Mouse (Mus musculus) T-cell, adult 2 months (primary cell): Measurements from ENCODE around the gene Dhx9.
A peak's percentile ranks its signal among the peaks of the same experiment; 100 is the strongest.
"Not testable (repeated sequence)": the region's sequence is repeated elsewhere in the genome, so short reads cannot be mapped to it uniquely, and the experiment has no call there.

Experiments used
- DNase-seq: peaks from one replicate; pipeline ENCODE4 v3.0.0; 2022; ENCODE audit warnings: low spot score

Gene Dhx9

DNA sequence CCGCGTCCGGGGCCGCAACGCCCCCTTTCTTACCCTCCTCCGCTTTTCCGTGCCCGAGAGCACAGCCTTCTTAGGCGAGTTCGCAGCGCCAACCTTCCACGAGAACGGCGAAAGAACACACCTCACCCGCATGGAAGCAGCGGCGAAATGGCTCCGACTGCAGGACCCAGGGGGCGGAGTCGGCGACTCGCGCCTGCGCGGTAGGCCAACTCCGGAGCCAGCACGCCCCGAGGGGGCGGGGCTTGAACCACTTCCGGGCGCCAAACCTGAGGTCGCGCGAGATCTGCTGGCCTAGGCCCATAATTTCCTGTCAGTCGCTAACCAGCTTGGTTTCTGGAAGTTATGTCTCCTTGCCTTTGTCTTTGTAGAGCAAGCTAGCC lies at the start of gene Dhx9:
TSS of gene Dhx9 (minus strand) at position 161 of the 380 bp plus-strand sequence.
- peak; percentile 99 for DNase-seq

DNA sequence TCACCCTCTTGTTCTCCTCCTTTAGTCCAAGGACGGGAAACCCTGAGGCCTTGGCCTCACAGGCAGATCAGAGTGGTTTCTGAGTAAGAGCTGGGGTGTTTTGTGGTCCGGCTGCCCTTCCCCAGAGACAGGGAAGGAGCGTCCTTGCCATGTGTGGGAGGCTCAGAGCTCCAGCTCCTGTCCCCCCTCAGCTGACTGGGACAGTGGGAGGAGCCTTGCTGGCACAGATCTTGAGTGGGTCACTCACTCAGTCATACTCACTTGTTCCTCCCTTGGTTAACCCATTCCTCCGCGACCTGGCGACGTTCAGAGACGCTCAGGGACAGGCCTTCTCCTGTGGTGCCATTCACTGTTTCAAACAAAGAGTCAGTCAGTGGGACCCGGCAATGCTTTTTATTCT lies 48.2 kb upstream of the Dhx9 start:
- DNase-seq = no peak

DNA sequence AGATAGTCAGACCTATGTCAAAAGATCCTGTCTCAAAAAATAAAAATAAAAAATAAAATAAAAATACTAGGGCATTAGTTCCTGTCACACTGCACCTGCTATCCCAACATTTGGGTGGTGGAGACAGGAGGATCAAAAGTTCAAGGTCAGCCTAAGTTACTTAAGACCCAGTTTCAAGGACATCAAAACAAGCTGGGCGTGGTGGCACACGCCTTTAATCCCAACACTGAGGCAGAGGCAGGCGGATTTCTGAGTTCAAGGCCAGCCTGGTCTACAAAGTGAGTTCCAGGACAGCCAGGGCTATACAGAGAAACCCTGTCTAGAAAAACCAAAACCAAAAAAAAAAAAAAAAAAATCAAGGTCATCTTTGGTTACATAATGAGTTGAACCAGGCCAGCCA lies 45.4 kb upstream of the Dhx9 start:
- DNase-seq = not testable (repeated sequence)

DNA sequence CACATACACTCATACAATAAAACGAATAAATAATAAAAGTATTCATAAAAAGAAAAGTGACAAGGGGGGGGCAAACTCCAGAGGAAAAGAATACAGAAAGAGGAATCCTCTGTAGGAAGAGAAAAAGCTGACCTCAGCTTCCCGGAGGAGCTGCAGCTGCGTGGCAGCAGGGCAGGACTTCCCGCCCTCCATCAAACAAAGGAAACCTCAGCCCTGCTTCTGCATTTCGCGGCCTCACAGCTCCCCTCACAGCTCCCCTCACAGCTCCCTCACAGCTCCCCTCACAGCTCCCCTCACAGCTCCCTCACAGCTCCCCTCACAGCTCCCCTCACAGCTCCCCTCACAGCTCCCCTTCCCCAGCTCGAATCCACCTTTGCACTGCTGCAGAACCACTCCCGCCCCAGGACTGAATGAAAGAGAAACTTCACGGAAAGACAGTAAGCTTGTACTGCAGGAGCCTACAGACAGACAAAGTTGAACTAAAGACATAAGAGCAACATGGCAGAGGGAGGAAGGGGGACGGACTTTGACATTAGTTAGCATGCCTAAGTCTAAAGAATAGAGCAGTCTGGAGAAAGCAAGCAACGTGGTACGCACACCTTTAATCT lies 44.9 kb upstream of the Dhx9 start:
- DNase-seq = peak; percentile 20

DNA sequence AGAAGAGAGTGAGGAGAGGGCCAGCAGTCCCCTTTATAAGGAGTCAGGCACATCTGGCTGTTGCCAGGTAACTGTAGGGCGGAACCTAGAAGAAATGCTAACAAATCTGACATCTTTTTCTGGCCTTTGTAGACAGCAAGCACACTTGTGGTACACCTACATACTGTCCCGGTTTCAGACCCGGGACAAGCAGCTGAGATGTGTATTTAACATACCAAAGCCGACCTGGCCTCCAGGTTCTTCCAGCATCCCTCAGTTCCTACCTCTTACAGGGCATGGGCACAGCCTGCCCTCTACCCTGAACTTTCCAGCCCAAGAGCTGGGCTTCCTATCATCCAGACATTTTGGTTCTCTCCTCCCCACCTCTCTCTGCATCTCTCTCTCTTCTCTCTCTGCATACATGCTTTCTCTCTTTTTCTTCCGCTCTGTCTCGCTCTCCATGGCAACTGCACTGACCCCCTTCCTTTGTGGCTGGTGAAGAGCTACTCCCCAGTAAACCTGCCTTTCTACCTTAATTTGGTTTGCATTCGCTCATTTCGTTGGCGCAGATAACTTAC lies 44.3 kb upstream of the Dhx9 start:
- DNase-seq = peak; percentile 12

DNA sequence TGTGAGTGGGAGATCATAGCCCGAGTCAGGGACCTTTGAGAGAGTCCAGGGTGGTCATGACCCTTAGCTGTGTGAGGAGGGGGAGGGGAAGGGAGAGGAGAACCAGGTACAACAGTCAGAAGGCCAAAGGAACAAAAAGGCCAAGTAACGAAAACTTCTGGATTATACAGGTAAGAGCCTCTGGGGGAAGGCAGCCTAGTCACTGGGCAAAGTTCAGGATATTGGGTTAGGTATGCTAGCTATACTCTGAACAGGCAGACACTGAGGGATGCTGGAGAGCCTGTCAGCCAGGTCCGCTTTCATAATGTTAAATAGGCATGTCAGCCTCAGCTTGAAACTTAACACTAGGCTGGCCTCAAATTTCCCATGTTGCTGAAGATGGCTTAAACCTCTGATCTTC lies 34.7 kb upstream of the Dhx9 start:
- DNase-seq = no peak

DNA sequence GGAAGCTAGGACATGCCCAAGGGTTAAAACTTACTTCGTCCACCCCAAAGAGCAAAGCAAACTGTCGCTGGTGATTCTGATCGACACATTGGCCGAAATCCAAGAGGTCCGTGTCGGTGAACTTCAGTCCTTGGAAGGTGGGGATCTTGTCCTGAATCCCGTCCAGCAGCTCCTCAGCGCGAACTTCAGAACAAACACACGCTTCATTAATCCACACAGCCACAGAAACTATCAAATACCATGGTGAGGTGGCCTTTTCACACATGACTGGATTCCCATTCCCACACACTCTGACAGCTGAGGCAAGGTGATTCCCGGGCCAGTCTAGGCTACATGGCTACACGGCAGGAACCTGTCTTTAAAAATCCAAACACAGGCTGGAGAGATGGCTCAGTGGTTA lies 27.9 kb upstream of the Dhx9 start:
- no peak for DNase-seq

DNA sequence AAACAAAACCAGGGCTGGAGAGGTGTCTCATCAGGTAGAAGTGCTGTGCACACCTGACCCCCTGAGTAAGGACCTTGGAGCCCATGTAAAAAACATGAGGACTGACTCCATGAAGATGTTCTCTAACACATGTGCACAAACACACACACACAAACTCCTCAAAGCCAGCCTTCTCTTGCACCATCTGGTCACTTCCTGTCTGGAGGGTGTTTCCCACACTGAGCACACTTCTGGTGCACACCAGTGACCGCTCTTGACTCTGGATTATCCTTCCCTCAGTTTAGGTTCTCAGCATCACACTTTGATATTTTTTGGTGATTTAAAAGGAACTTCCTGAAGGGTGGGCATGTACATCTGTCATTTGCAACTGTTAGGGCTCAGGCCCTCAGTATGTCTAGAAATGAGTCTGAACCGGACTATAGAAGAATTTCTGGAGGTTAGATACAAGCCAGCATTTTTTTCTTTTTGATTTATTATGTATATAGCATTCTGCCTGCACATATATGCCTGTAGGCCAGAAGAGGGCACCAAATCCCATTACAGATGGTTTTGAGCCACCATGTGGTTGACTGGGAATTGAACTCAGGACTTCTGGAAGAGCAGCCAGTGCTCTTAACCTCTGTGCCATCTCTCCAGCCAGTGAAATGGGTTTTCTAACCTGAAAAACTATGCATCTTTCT lies 23.0 kb upstream of the Dhx9 start:
- DNase-seq = no peak

DNA sequence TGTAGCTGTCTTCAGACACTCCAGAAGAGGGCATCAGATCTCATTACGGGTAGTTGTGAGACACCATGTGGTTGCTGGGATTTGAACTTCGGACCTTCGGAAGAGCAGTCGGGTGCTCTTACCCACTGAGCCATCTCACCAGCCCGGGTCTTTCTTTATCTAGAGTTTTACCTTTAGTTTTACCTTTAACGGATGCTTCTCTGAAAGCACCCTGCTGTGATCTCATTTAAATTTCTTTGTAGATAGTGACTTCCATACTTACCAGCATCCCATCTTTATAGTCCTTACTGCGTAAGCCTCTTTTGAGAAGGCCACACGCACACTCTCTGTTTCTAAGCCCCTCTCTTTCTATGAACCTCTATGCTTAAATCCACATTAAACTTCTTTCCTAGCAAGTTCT lies 22.1 kb upstream of the Dhx9 start:
- DNase-seq = not testable (repeated sequence)

DNA sequence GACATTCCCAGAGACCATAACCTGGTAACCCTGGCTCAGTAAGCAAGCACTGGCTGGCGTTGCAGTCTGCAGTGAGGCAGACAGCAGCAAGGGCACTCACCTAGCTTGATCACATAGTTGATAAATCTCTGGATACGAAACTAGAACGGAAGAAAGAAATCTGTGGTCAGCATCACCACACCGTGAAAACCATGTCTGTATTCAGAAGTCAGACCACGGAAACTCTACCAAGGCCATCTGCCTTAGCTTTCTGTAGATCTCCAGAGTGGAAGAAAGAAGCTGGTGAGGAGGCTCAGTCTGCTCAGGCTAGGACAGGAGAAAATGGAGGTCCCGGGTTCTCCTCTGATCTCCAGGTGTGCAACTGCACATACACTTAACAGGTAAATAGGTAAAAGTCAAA lies 21.6 kb upstream of the Dhx9 start:
- no peak for DNase-seq

DNA sequence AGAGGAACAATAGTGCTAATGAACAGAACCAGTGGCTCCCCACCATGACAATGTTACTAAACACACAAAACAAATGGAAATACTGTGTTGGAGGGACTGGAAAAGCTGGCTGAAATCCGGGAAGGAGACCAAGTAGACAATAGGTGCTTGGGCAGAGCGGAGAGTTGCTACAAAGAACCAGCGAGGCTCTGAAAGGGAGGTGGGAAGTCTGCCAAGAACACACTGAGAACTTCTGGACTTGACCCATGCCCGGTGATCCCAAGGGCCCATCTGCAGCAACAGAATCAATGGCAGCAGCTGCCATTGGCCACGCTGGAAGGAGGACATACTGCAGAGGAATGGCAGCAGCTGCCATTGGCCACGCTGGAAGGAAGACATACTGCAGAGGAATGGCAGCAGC lies 18.8 kb upstream of the Dhx9 start:
- no peak for DNase-seq

DNA sequence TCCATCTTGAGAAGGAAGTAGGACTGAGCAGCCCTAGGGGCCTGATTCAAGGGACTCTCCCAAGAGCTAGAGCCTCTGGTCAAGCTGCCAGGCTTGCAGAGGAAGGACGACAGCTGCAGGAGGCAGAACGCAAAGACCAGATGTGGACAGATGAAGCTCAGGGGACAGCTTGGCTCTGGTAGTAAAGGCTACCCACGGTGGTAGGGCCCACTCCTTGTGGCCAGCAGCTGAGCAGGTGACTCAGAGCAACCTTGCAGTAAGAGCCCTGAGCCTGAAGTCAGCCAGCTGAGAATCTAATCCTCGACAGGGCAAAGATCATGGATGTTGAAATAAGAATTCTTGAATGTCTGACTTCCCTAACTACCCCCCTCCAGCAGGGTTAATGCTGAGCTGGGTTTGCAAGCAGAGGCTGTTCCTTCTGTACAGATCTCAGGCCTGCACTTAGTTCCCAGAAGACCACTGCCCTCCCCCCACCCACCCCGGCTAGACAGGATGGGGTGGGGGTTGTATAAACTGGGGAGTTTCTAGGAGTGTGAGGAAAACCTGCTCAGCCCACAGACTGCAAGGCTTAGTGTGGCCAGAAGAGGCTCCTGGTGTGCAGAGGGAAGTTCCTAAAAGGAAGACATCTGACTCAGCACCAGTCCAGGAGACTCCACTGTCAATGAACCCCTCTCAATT lies 14.3 kb upstream of the Dhx9 start:
- DNase-seq = no peak

DNA sequence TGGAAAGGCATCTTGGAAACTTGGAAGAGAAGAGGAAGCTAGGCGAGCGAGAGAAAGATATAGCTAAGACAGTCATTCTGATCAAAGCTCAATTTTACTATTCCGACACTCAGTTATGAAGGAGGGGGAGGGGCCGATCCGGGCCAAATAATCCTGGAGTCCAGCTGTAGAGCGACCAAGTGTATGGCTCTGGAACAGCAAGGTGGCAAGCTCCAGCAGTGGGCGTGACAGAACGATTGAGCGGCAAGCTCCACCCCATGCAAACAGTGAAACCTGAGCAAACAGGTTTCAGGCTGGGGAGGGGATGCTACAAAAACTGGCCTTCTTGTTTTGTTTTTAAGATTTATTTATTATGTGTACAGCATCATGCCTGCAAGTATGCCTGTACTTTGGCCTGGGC lies 12.6 kb upstream of the Dhx9 start:
- DNase-seq = no peak

DNA sequence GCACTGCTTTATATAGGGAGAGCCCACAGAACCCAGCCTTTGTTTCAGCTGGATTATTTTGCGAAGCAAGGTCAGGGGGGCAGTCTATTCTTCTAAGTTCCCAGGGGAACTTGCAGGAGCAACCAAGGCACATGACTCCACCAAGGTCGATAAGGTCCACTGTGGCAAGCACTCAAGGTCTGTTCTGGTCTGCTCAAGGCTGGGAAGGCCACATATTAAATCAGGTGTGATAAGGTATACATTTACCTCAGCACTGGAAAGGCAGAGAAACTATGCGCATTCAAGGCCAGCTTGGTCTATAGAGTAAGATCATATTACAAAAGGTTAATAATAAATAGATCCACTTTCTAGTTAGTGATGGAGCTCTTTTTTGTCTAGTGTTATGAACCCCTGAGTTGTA lies 8.6 kb upstream of the Dhx9 start:
- DNase-seq = no peak

DNA sequence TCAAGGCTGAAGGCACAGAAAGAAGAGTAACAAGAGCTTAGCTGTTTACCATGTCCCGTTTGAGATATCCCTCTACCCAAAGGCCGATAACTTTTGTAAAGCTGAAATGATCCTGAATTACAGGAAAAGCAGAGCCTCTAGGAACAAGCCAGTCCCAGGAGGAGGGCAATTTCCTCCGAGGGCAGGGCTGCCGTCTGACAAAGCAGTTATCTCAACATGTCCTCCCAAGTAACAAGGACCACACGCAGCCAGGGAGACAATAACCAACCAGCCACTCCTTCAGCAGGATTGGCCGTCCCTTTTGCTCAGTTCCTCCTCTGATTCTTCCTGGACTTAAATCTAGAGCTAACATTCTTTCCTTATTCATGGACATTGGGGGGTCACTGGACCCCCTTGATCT lies 6.5 kb upstream of the Dhx9 start:
- no peak for DNase-seq

DNA sequence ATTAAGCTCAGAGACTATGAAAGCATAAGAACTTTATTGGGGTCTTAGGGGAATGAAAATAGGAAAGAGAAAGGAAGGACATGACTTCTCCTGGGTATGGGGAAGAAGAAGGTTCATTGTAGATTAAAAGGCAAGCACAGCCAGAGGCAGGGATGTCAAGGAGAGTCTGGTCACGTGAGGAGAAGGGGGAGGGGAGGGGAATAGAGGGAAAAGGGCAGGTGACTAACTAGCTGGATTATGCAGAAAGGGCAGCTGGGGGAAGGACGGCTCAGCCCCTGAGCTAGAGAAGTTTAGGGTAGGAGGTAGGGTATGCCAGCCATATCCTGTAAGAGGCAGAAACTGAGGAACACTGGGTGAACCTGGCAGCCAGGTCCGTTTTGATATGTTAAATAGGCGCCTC lies 5.9 kb upstream of the Dhx9 start:
- no peak for DNase-seq

DNA sequence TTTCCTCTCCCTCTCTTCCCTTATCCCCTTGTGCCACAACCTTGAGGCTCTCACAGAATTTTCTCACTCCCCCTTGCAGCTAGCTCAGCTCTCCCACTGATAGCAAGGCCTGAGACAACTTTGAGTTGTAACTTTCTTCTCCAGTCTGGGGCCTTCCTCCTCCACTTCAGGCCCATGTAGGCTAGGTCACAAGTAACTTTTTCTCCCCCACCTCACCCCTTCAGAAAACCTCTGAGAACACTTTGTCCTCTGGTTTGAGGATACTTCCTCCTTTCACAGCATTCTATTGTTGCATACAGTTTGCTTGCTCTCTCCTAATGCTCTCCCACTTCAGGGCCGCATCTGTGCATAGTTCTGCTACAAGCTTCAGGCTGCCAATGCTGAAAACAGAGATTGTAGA lies 4.4 kb upstream of the Dhx9 start:
- DNase-seq = no peak

DNA sequence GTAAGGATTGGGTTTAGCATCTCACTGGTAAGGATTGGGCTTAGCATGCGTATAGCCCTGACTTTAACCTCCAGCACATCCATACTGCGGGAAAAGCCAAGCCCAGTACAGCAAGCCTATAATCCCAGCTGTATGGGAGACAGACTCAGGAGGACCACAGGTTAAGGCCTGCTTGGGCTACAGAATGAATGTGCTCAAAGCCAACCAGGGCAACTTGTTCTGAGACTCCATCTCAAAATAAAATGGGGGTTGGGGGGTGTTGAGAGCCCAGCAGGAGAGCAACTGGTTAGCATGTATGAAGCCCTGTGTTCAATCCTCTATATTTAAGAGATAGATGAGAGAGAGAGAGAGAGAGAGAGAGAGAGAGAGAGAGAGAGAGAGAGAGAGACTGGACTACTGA lies 3.9 kb upstream of the Dhx9 start:
- no peak for DNase-seq

DNA sequence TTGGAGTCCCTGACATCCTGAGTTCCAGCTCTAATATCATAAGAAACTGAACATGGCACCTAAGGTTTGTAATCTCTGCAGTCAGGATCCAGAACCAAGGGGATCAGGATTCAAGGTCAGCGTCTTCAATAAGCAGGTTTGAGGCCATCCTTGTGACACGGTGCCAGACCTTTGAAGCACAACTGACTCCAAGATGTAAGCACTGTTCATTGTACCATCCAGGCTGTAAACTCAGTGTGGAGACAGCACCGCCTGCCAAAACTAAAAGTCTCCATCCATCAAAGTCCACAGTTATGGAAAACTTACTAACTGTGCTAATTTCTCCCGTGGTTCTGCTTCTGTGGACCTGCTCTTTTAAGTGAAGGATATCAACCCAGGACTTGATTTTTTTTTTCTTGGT lies 2.5 kb upstream of the Dhx9 start:
- DNase-seq = no peak

DNA sequence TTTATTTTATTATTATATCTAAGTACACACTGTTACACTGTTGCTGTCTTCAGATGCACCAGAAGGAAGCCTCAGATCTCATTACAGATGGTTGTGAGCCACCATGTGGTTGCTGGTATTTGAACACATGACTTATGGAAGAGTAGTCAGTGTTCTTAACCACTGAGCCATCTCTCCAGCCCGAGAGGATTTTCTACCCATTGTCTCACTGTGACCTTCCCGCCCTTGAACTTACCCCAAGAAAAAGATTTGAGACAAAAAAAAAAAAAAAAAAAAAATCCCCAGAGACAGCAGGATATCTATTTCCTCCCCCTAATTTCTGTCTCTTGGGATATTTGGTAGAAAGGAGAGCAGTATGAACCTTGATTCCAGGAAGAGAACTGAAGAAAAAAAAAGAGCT lies 2.1 kb upstream of the Dhx9 start:
- no peak for DNase-seq

DNA sequence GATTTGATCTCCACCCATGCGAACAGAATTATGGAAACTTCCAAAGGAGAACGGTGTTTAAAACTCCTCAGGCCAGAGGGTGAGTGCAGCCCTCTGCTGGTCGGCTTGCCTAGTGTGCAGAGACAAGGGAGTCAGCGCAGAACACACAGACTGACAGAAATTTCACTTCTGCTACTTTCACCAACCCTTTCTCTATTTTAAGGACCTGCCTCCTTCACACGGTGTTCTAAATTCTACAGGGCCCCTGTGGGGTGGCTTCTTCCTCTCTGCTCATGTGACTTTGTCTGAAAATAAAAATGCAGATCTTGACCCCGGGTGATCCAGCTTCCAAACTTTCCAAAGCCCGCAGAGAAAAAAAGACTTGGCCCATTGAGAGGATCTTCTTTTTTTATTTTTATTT lies 1.7 kb upstream of the Dhx9 start:
- peak; percentile 23 for DNase-seq

DNA sequence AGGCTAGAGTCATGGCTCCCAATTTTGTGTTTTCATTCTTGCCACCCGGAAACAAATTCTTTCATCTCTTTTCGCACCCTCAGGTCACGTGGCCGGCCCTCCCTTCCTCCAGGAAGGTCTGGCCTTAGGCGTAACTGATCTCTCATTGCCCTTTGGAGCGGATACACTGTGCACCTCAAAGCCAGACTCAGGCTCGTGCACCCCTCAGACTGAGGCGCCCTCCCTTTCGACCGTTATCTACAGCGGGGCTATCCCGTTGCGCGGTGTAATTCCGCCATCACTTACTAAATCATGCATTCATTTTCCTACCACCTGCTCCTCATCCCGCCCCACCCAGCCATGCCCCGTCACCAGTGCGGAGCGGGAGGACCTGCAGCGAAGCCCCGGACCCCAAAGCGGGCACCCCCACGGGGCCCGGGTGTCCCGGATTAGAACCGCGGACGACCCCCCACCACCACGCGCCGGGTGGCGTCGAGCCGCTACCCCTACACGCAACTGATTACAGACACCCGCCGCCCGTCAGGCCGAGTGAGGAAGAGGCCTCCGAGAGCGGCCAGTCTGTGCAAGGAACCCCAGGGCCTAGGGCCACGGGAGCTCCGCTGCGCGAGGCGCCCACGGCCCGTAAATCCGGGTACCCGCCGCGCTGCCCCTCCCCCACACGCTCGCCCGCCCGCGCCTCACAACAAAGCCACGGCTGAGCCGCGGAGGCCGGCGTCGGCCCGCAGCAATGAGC lies 527 bp downstream of the Dhx9 start:
- DNase-seq = peak; percentile 81

DNA sequence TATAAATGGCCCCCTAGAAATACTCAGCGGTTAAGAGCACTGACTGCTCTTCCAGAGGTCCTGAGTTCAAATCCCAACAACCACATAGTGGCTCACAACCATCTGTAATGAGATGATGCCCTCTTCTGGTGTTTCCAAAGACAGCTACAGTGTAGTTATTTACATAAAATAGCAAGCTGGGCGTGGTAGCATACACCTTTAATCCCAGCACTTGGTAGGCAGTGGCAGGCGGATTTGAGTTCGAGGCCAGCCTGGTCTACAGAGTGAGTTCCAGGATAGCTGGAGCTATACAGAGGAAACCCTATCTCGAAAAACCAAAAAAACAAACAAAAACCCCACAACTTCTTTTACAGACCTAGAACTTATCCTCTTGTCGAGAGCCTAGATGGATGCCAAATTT lies 1.3 kb downstream of the Dhx9 start:
- not testable (repeated sequence) for DNase-seq
